Mouse (Mus musculus) cerebellum, adult 2 months (tissue): ENCODE measurements around the gene Defb22.

Experiments
- CTCF ChIP-seq: fragments of 200-500 bp; IDR thresholded peaks from 2 replicates; pipeline ENCODE4 v1.5.1; 2011; ENCODE audit warnings: low read depth, mild to moderate bottlenecking, control low read depth, low read length, moderate library complexity, borderline replicate concordance; ENCODE audit not compliant: insufficient read depth
- POLR2A ChIP-seq: fragments of 200-500 bp; IDR thresholded peaks from 2 replicates; pipeline ENCODE4 v1.6.1; 2011; ENCODE audit warnings: low read length, control low read depth, borderline replicate concordance; ENCODE audit not compliant: insufficient read depth

- no peak for TF ChIP-seq CTCF
- TF ChIP-seq POLR2A, result no peak
Measured at GRCm38 (mm10) chr2:152516084-152516483, 26.1 kb upstream of the Defb22 start.
